Mouse (Mus musculus): ENCODE measurements around the gene Syk.

Syk gene

GRCm38 (mm10) chr13:52566777-52567176, 16.2 kb upstream of the Syk start:
- DNase-seq (ENCODE audit: extremely low read depth, low read depth), result no peak

- DNase-seq (ENCODE audit: extremely low read depth, low read depth), result no peak
These were observed 13.7 kb upstream of the Syk start for GRCm38 (mm10) chr13:52569194-52569769.

GRCm38 (mm10) chr13:52570276-52570675, 12.7 kb upstream of the Syk start:
- no peak for DNase-seq (ENCODE audit: extremely low read depth, low read depth)

- DNase-seq (ENCODE audit: extremely low read depth, low read depth), result no peak
These were observed 11.2 kb upstream of the Syk start for GRCm38 (mm10) chr13:52571591-52572384.

- peak; percentile 98 for DNase-seq (ENCODE audit: extremely low read depth, low read depth)
These were observed 10.2 kb upstream of the Syk start for GRCm38 (mm10) chr13:52572451-52573446.

GRCm38 (mm10) chr13:52574311-52574710, 8.7 kb upstream of the Syk start:
- DNase-seq (ENCODE audit: extremely low read depth, low read depth), result peak; percentile 64

GRCm38 (mm10) chr13:52575483-52575882, 7.5 kb upstream of the Syk start:
- no peak for DNase-seq (ENCODE audit: extremely low read depth, low read depth)

GRCm38 (mm10) chr13:52576021-52576614, 6.9 kb upstream of the Syk start:
- DNase-seq (ENCODE audit: extremely low read depth, low read depth), result no peak

- DNase-seq (ENCODE audit: extremely low read depth, low read depth), result no peak
These were observed 6.1 kb upstream of the Syk start for GRCm38 (mm10) chr13:52576841-52577240.

GRCm38 (mm10) chr13:52577326-52577920, 5.5 kb upstream of the Syk start:
- DNase-seq (ENCODE audit: extremely low read depth, low read depth), result no peak

- DNase-seq (ENCODE audit: extremely low read depth, low read depth), result no peak
These were observed 5.0 kb upstream of the Syk start for GRCm38 (mm10) chr13:52577939-52578338.

GRCm38 (mm10) chr13:52578776-52579175, 4.2 kb upstream of the Syk start:
- DNase-seq (ENCODE audit: extremely low read depth, low read depth), result no peak

- DNase-seq (ENCODE audit: extremely low read depth, low read depth), result peak; percentile 68
These were observed 481 bp upstream of the Syk start for GRCm38 (mm10) chr13:52582506-52582877.

GRCm38 (mm10) chr13:52583943-52584562, 1.1 kb downstream of the Syk start:
- no peak for DNase-seq (ENCODE audit: extremely low read depth, low read depth)

GRCm38 (mm10) chr13:52584654-52585455, 1.9 kb downstream of the Syk start:
- DNase-seq (ENCODE audit: extremely low read depth, low read depth), result peak; percentile 57

GRCm38 (mm10) chr13:52587761-52588160, 4.8 kb downstream of the Syk start:
- no peak for DNase-seq (ENCODE audit: extremely low read depth, low read depth)

- DNase-seq (ENCODE audit: extremely low read depth, low read depth), result no peak
These were observed 6.1 kb downstream of the Syk start for GRCm38 (mm10) chr13:52589043-52589442.

GRCm38 (mm10) chr13:52591831-52592230, 8.9 kb downstream of the Syk start:
- DNase-seq (ENCODE audit: extremely low read depth, low read depth), result no peak

- peak; percentile 94 for DNase-seq (ENCODE audit: extremely low read depth, low read depth)
These were observed 13.7 kb downstream of the Syk start for GRCm38 (mm10) chr13:52596692-52597091.

Measured in MEL-GATA-1-ER (cell line).